ENCODE assay signal across 16 mouse cellular contexts in genomic region chr4:129572236-129573092, GRCm38 (mm10). TPM values are rescaled to one million over a fixed set of nuclear protein-coding genes. Genes with fewer than 3 reads are reported as not detected.
DNase-seq lines count a peak whose midpoint lies in the region; ATAC-seq and TF ChIP-seq lines count a peak whose summit lies in the region.
"Had no signal": no experiment of that assay in that cellular context is flagged by ENCODE, and none has a peak within 500 bp of the region (broad histone marks: within the 10 kb centered on the region; RNA-seq: fewer than 3 reads in every experiment).

No protein-coding gene starts in this region.

- no peak overlapping the region for H3K4me2 ChIP-seq in heart, embryonic 11.5 days
- H3K4me2 ChIP-seq in lung, embryonic 16.5 days (ENCODE audit: low read depth, low read length) = no peak overlapping the region
- no peak overlapping the region for H3K4me2 ChIP-seq in kidney, postnatal 0 days (ENCODE audit: low read length)
- H3K4me2 ChIP-seq: intestine, embryonic 15.5 days; neural tube, embryonic 13.5 days had no signal

- H3K36me3 ChIP-seq in heart, embryonic 11.5 days (ENCODE audit: control insufficient read depth, insufficient read depth, low read length) = no peaks in the 10 kb centered on the region
- no peaks in the 10 kb centered on the region for H3K36me3 ChIP-seq in lung, embryonic 16.5 days (ENCODE audit: control insufficient read depth, insufficient read depth, low read length)
- no peaks in the 10 kb centered on the region for H3K36me3 ChIP-seq in kidney, postnatal 0 days (ENCODE audit: insufficient read depth, low read length)
- H3K36me3 ChIP-seq: intestine, embryonic 15.5 days; neural tube, embryonic 13.5 days had no signal

- peak overlapping the region; percentile 0; the same call in 1 of the 2 replicates for H3K27ac ChIP-seq in heart, embryonic 11.5 days (ENCODE audit: low read depth, low read length)
- H3K27ac ChIP-seq in lung, embryonic 16.5 days (ENCODE audit: low read length) = peak overlapping the region; percentile 62
- H3K27ac ChIP-seq in kidney, postnatal 0 days = peak overlapping the region; percentile 54
- H3K27ac ChIP-seq: intestine, embryonic 15.5 days; left cerebral cortex, adult 2 months; liver, embryonic 14.5 days; neural tube, embryonic 13.5 days had no signal

- no peaks in the 10 kb centered on the region for H3K27me3 ChIP-seq in heart, embryonic 11.5 days (ENCODE audit: control insufficient read depth, insufficient read depth, low read length)
- no peaks in the 10 kb centered on the region; the same call in 1 of the 2 replicates for H3K27me3 ChIP-seq in lung, embryonic 16.5 days (ENCODE audit: control insufficient read depth, insufficient read depth, low read depth, low read length)
- H3K27me3 ChIP-seq in kidney, postnatal 0 days (ENCODE audit: insufficient read depth, low read length) = no peaks in the 10 kb centered on the region
- H3K27me3 ChIP-seq: intestine, embryonic 15.5 days; neural tube, embryonic 13.5 days had no signal

- no peaks in the 10 kb centered on the region for H3K9me3 ChIP-seq in heart, embryonic 11.5 days (replicated peaks; ENCODE audit: control insufficient read depth, low read length)
- no peaks in the 10 kb centered on the region for H3K9me3 ChIP-seq in lung, embryonic 16.5 days (ENCODE audit: control insufficient read depth, low read length)
- H3K9me3 ChIP-seq in kidney, postnatal 0 days (replicated peaks; ENCODE audit: low read length) = no peaks in the 10 kb centered on the region
- H3K9me3 ChIP-seq: intestine, embryonic 15.5 days; neural tube, embryonic 13.5 days had no signal

- no peak for DNase-seq in heart, postnatal 4 days
- no peak for DNase-seq in lung, postnatal 14 days
- peak; percentile 25 for DNase-seq in kidney, postnatal 0 days (ENCODE audit: low spot score)
- peak; percentile 27 for DNase-seq in lung, postnatal 36 days
- no peak for DNase-seq in left cerebral cortex, adult 11 months (ENCODE audit: low spot score)
- DNase-seq in natural killer cell, adult 2 months (ENCODE audit: low spot score in 2 of 2) = no peak
- DNase-seq: adrenal gland, postnatal 25 days; cerebellum, adult 11-12 months; midbrain, embryonic 14.5 days had no signal

- 63% methylated on average over 13 of the region's 13 CpGs for WGBS in heart, embryonic 11.5 days (ENCODE audit: insufficient replicate concordance)
- WGBS in lung, embryonic 16.5 days = 62% methylated on average over 13 of the region's 13 CpGs
- 72% methylated on average over 13 of the region's 13 CpGs for WGBS in kidney, postnatal 0 days

- no peak overlapping the region for H3K4me3 ChIP-seq in heart, embryonic 11.5 days (ENCODE audit: low read depth, low read length)
- H3K4me3 ChIP-seq in lung, embryonic 16.5 days (ENCODE audit: low read length) = no peak overlapping the region
- H3K4me3 ChIP-seq in kidney, postnatal 0 days (replicated peaks; ENCODE audit: low read depth, low read length) = no peak overlapping the region
- H3K4me3 ChIP-seq: erythroblast, embryonic 14.5 days; intestine, embryonic 15.5 days; left cerebral cortex, adult 2 months; neural tube, embryonic 13.5 days had no signal

- H3K9ac ChIP-seq in heart, embryonic 11.5 days (ENCODE audit: low read depth, low read length) = no peak overlapping the region
- H3K9ac ChIP-seq in lung, embryonic 16.5 days (ENCODE audit: low read length) = no peak overlapping the region
- no peak overlapping the region for H3K9ac ChIP-seq in kidney, postnatal 0 days (ENCODE audit: low read depth, low read length)
- H3K9ac ChIP-seq: intestine, embryonic 15.5 days; liver, embryonic 14.5 days; neural tube, embryonic 13.5 days had no signal

- no peak for ATAC-seq in heart, embryonic 11.5 days (replicated peaks; ENCODE audit: insufficient number of reproducible peaks, low FRiP score, low TSS enrichment)
- ATAC-seq in lung, embryonic 16.5 days (ENCODE audit: low read depth) = no peak
- ATAC-seq in kidney, postnatal 0 days (replicated peaks; ENCODE audit: low FRiP score, low read depth) = no peak
- ATAC-seq: intestine, embryonic 15.5 days had no signal

- peaks cover 6% of the 10 kb centered on the region; the same call in 1 of the 2 replicates for H3K4me1 ChIP-seq in heart, embryonic 11.5 days (ENCODE audit: control insufficient read depth, insufficient read depth, low read length)
- H3K4me1 ChIP-seq in lung, embryonic 16.5 days (replicated peaks; ENCODE audit: control insufficient read depth, insufficient read depth, low read length) = peaks cover 5% of the 10 kb centered on the region; the same call in 1 of the 2 replicates
- H3K4me1 ChIP-seq in kidney, postnatal 0 days (replicated peaks; ENCODE audit: insufficient read depth, low read length) = 0 out of 2 replicates have a peak, but pooled peaks cover 4% of the 10 kb centered on the region

- TF ChIP-seq CTCF in kidney, postnatal 0 days (IDR thresholded peaks at IDR 0.05; ENCODE audit: low read depth) = no peak

RNA-seq across cellular contexts. Expression of gene Lck, which starts 1.0 kb away (rescaled TPM):
- polyA plus RNA-seq in heart, embryonic 11.5 days (2014; fragmentation: Nextera tagmentation; extraction: Ambion mirVana) = 3.6 and 4.6 TPM in 2 replicates
- total RNA-seq in heart, postnatal 4 days (2021) = under 1 TPM; 0.86 to 0.91 TPM
- polyA plus RNA-seq in lung, embryonic 16.5 days (2015; fragmentation: Nextera tagmentation; extraction: Ambion mirVana) = 10.7 and 26.5 TPM in 2 replicates
- 8.8 and 9.1 TPM in 2 replicates for polyA plus RNA-seq in kidney, postnatal 0 days (2015; fragmentation: Nextera tagmentation; extraction: Ambion mirVana)

RNA-seq across cellular contexts. Expression of gene Fam167b, which starts 5.9 kb away (rescaled TPM):
- polyA plus RNA-seq in heart, embryonic 11.5 days (2014; fragmentation: Nextera tagmentation; extraction: Ambion mirVana) = 3.6 TPM in 2 replicates
- 1 to 10 TPM; 1.5 TPM for total RNA-seq in heart, postnatal 4 days (2021)
- polyA plus RNA-seq in lung, embryonic 16.5 days (2015; fragmentation: Nextera tagmentation; extraction: Ambion mirVana) = 5.3 and 6.3 TPM in 2 replicates
- 39.9 and 40.3 TPM in 2 replicates for polyA plus RNA-seq in kidney, postnatal 0 days (2015; fragmentation: Nextera tagmentation; extraction: Ambion mirVana)
- polyA plus RNA-seq: erythroblast, embryonic 14.5 days had no signal

RNA-seq across cellular contexts. Expression of gene Eif3i, which starts 28.0 kb away (rescaled TPM):
- 194 and 200 TPM in 2 replicates for polyA plus RNA-seq in heart, embryonic 11.5 days (2014; fragmentation: Nextera tagmentation; extraction: Ambion mirVana)
- 100 to 1,000 TPM; 146 to 160 TPM for total RNA-seq in heart, postnatal 4 days (2021)
- polyA plus RNA-seq in lung, embryonic 16.5 days (2015; fragmentation: Nextera tagmentation; extraction: Ambion mirVana) = 229 and 231 TPM in 2 replicates
- 284 and 298 TPM in 2 replicates for polyA plus RNA-seq in kidney, postnatal 0 days (2015; fragmentation: Nextera tagmentation; extraction: Ambion mirVana)

RNA-seq across cellular contexts. Expression of gene Tmem234, which starts 28.0 kb away (rescaled TPM):
- polyA plus RNA-seq in heart, embryonic 11.5 days (2014; fragmentation: Nextera tagmentation; extraction: Ambion mirVana) = 170 and 177 TPM in 2 replicates
- 10 to 100 TPM; 64.8 to 72.1 TPM for total RNA-seq in heart, postnatal 4 days (2021)
- polyA plus RNA-seq in lung, embryonic 16.5 days (2015; fragmentation: Nextera tagmentation; extraction: Ambion mirVana) = 190 and 198 TPM in 2 replicates
- 188 and 197 TPM in 2 replicates for polyA plus RNA-seq in kidney, postnatal 0 days (2015; fragmentation: Nextera tagmentation; extraction: Ambion mirVana)

RNA-seq across cellular contexts. Expression of gene Hdac1, which starts 30.0 kb away (rescaled TPM):
- 154 and 175 TPM in 2 replicates for polyA plus RNA-seq in heart, embryonic 11.5 days (2014; fragmentation: Nextera tagmentation; extraction: Ambion mirVana)
- total RNA-seq in heart, postnatal 4 days (2021) = 10 to 100 TPM; 45.0 to 46.4 TPM
- 243 and 247 TPM in 2 replicates for polyA plus RNA-seq in lung, embryonic 16.5 days (2015; fragmentation: Nextera tagmentation; extraction: Ambion mirVana)
- polyA plus RNA-seq in kidney, postnatal 0 days (2015; fragmentation: Nextera tagmentation; extraction: Ambion mirVana) = 170 and 196 TPM in 2 replicates

Comparison
In these comparisons a context has a peak if more than half of its experiments do, and no peak if none do; other contexts are left out.
1. DNase-seq: peak in kidney, postnatal 0 days (single experiment) and lung, postnatal 36 days (single experiment); none in heart, postnatal 4 days (single experiment), lung, postnatal 14 days (single experiment), left cerebral cortex, adult 11 months (single experiment) and natural killer cell, adult 2 months (0 of 2).
2. H3K27ac ChIP-seq: peak in every context shown above with its lines; median percentile 62 in lung, embryonic 16.5 days; 54 in kidney, postnatal 0 days; 0 in heart, embryonic 11.5 days.